Mouse (Mus musculus): ENCODE results near the gene Slc6a2.

Gene Slc6a2

GRCm38 (mm10) chr8:92959779-92960178, at the start of gene Slc6a2:
Slc6a2 (plus strand) TSS chr8:92960079.
- no peak for DNase-seq (ENCODE audit: inconsistent age in 2 of 2, low spot score in 1 of 2)

GRCm38 (mm10) chr8:92911477-92911876, 48.4 kb upstream of the Slc6a2 start:
- DNase-seq (ENCODE audit: inconsistent age in 2 of 2, low spot score in 1 of 2), result no peak

GRCm38 (mm10) chr8:92913396-92913795, 46.5 kb upstream of the Slc6a2 start:
- DNase-seq (ENCODE audit: inconsistent age in 2 of 2, low spot score in 1 of 2), result no peak

- DNase-seq (ENCODE audit: inconsistent age in 2 of 2, low spot score in 1 of 2), result no peak
Measured at GRCm38 (mm10) chr8:92916082-92916481, 43.8 kb upstream of the Slc6a2 start.

GRCm38 (mm10) chr8:92921768-92922167, 38.1 kb upstream of the Slc6a2 start:
- DNase-seq (ENCODE audit: inconsistent age in 2 of 2, low spot score in 1 of 2), result no peak

- DNase-seq (ENCODE audit: inconsistent age in 2 of 2, low spot score in 1 of 2), result peak in 1 of 2 experiments; percentile 60
Measured at GRCm38 (mm10) chr8:92928986-92929385, 30.9 kb upstream of the Slc6a2 start.

GRCm38 (mm10) chr8:92938056-92938455, 21.8 kb upstream of the Slc6a2 start:
- DNase-seq (ENCODE audit: inconsistent age in 2 of 2, low spot score in 1 of 2), result no peak

GRCm38 (mm10) chr8:92949071-92949470, 10.8 kb upstream of the Slc6a2 start:
- no peak for DNase-seq (ENCODE audit: inconsistent age in 2 of 2, low spot score in 1 of 2)

GRCm38 (mm10) chr8:92950639-92951371, 9.1 kb upstream of the Slc6a2 start:
- no peak for DNase-seq (ENCODE audit: inconsistent age in 2 of 2, low spot score in 1 of 2)

- DNase-seq (ENCODE audit: inconsistent age in 2 of 2, low spot score in 1 of 2), result no peak
Measured at GRCm38 (mm10) chr8:92954044-92954443, 5.8 kb upstream of the Slc6a2 start.

- DNase-seq (ENCODE audit: inconsistent age in 2 of 2, low spot score in 1 of 2), result peak; percentile 42 to 60
Measured at GRCm38 (mm10) chr8:92960451-92960911, 602 bp downstream of the Slc6a2 start.

GRCm38 (mm10) chr8:92961088-92961487, 1.2 kb downstream of the Slc6a2 start:
- DNase-seq (ENCODE audit: inconsistent age in 2 of 2, low spot score in 1 of 2), result no peak

- DNase-seq (ENCODE audit: inconsistent age in 2 of 2, low spot score in 1 of 2), result no peak
Measured at GRCm38 (mm10) chr8:92964556-92964955, 4.7 kb downstream of the Slc6a2 start.

GRCm38 (mm10) chr8:92972949-92973348, 13.1 kb downstream of the Slc6a2 start:
- peak; percentile 70 to 94 for DNase-seq (ENCODE audit: inconsistent age in 2 of 2, low spot score in 1 of 2)

- no peak for DNase-seq (ENCODE audit: inconsistent age in 2 of 2, low spot score in 1 of 2)
Measured at GRCm38 (mm10) chr8:92976656-92977055, 16.8 kb downstream of the Slc6a2 start.

GRCm38 (mm10) chr8:92982491-92982890, 22.6 kb downstream of the Slc6a2 start:
- no peak for DNase-seq (ENCODE audit: inconsistent age in 2 of 2, low spot score in 1 of 2)

GRCm38 (mm10) chr8:92984376-92984775, 24.5 kb downstream of the Slc6a2 start:
- DNase-seq (ENCODE audit: inconsistent age in 2 of 2, low spot score in 1 of 2), result peak in 1 of 2 experiments; percentile 44

- DNase-seq (ENCODE audit: inconsistent age in 2 of 2, low spot score in 1 of 2), result peak; percentile 26 to 80
Measured at GRCm38 (mm10) chr8:92996840-92997239, 37.0 kb downstream of the Slc6a2 start.

GRCm38 (mm10) chr8:92998600-92998999, 38.7 kb downstream of the Slc6a2 start:
- DNase-seq (ENCODE audit: inconsistent age in 2 of 2, low spot score in 1 of 2), result peak; percentile 17 to 85

GRCm38 (mm10) chr8:93010286-93010685, 50.4 kb downstream of the Slc6a2 start:
- peak in 1 of 2 experiments; percentile 71 for DNase-seq (ENCODE audit: inconsistent age in 2 of 2, low spot score in 1 of 2)

GRCm38 (mm10) chr8:93011439-93011838, 51.6 kb downstream of the Slc6a2 start:
- peak; percentile 70 to 93 for DNase-seq (ENCODE audit: inconsistent age in 2 of 2, low spot score in 1 of 2)

GRCm38 (mm10) chr8:93012226-93012625, 52.3 kb downstream of the Slc6a2 start:
- no peak for DNase-seq (ENCODE audit: inconsistent age in 2 of 2, low spot score in 1 of 2)

GRCm38 (mm10) chr8:93014300-93014699, 54.4 kb downstream of the Slc6a2 start:
- peak in 1 of 2 experiments; percentile 33 for DNase-seq (ENCODE audit: inconsistent age in 2 of 2, low spot score in 1 of 2)
